Mouse (Mus musculus) granulocyte monocyte progenitor cell, adult 5-6 weeks (primary cell): ENCODE data around the gene Ssu2. TPM values are rescaled to one million over a fixed set of nuclear protein-coding genes. Genes with fewer than 3 reads are reported as not detected.

ENCODE experiments used
- ATAC-seq: replicated peaks from 2 replicates; pipeline ENCODE4 v1.8.0; 2016; ENCODE audit warnings: mild to moderate bottlenecking, moderate TSS enrichment, inconsistent platforms; ENCODE audit not compliant: poor library complexity, severe bottlenecking
- total RNA-seq, 2 experiments: library from RNA; stranded (forward) in 1 of 2; stranded (reverse) in 1 of 2; fragments of 200-712, 200-1000 nt in 1 of 2; fragments of >200 nt in 1 of 2; fragmentation: Nextera tagmentation in 1 of 2; gene quantifications; 2 replicates each; pipeline ENCODE4 v1.2.3; 2014 to 2017

The Ssu2 gene
- total RNA-seq (2014; fragmentation: Nextera tagmentation) (not detected in 2 replicates), total RNA-seq (2017) (not detected in 2 replicates)

- ATAC-seq: no peak
Observed at GRCm38 (mm10) chr6:112387947-112388346, at the start of gene Ssu2. Gene Ssu2, minus strand, starts transcription at chr6:112388023.

- no peak for ATAC-seq
Observed at GRCm38 (mm10) chr6:112426018-112426732, 38.4 kb upstream of the Ssu2 start.

DNA sequence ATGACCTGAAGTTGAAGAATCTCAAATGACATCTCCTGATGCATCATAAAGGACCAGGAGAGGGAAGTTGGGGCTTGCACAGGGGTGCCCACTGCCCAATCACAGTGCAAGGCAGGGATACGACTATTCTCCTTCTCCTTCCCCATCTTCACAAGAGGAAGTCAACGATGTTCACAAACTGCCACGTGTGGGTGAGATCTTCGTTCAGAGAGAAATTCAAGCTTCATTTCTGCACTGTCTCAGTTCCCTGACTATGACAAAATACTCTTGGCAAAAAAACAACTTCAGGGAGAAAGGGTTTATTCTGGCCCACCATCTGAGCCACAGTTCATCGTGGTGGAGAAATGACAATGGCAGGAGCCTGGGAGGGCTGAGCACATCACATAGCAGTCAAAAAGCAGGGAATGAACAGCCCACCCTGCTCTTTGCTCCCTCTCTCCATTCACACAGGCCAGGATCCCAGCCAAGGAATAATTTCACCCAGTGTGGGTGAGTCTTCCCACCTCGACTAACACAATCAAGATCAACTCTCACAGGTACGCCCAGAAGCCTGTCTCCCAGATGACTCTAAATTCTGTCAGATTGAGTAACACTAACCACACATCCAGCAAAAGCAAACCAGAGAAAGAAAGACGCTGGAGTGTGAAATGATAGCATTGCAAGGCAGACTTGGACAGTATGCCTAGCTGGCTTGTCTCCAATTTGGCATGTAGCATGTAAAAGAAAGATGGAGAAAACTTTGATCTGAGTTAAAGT is 36.1 kb upstream of the Ssu2 start:
- no peak for ATAC-seq

DNA sequence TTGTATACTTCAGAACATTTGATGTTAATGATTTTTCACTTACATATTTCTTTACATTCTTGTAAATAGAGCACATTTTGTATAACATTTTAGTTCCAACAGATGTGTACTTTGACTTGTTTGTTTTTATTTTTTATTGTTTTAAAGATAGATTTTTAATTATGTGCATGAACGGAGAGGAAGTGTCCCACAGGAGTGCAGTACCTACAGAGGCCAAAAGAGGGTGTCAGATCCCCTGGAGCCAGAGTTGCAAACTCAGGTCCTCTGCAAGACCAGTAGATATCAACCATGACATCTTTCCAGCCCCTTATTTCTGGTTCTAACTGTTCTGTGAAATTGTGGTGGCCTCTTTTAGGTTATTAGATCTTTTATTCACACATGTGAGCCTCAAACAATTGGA is 33.1 kb upstream of the Ssu2 start:
- no peak for ATAC-seq

DNA sequence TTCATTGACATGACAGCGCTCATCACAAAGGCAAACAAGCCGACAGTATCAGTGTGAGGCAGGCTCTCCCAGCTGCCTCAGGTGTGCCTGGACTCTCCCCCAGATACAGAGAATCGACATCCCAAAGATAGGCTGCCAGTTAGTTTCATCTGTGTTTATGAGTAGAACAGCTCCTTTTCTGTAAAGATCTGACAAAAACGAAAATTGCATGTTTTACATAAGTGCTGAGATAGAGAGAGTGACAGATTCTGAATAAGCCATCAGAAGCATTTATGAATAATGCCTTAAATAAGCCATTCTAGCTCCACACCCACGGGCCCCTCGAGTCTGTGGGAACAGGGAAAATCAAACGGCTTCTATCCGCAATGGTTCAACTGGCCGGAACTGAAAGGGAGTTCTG is 31.5 kb upstream of the Ssu2 start:
- no peak for ATAC-seq

GRCm38 (mm10) chr6:112404111-112404510 is 16.3 kb upstream of the Ssu2 start:
- ATAC-seq: no peak

DNA sequence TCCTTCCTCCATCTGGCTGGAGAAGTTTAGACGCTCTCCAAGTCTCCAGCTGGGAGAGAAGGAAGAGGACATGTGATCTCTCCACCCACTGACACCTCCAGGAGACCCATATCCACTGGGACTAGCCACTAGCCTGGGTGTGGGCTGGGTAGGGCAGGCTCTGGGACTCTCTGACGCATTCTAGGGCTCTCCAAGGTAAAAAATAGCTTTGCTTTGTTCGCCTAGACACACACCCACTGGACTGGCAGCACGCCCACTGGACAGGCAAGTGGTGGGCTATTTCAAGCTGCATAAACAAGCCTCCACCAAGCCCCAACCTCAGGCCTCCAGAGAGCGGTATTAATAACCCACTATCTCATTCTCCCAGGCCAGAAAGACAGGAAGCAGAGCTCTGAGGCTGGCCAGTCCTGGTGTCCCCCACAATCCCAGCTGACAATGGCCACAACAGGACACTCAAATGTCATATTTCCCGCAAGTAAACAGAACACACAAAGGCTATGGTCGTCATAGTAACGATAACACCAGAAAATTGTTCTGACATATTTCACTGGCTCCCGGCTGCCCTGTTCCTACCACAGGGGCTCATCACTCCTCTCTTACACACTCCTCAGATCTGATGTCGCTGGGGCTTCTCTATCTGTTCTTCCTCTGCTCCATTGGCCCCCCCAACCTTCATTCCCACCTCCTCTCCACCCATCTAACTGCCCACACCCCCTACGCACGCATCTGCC is 14.3 kb upstream of the Ssu2 start:
- ATAC-seq: no peak

- no peak for ATAC-seq
Observed at GRCm38 (mm10) chr6:112397351-112397750, 9.5 kb upstream of the Ssu2 start.

- ATAC-seq: no peak
Observed at GRCm38 (mm10) chr6:112396352-112396751, 8.5 kb upstream of the Ssu2 start.

DNA sequence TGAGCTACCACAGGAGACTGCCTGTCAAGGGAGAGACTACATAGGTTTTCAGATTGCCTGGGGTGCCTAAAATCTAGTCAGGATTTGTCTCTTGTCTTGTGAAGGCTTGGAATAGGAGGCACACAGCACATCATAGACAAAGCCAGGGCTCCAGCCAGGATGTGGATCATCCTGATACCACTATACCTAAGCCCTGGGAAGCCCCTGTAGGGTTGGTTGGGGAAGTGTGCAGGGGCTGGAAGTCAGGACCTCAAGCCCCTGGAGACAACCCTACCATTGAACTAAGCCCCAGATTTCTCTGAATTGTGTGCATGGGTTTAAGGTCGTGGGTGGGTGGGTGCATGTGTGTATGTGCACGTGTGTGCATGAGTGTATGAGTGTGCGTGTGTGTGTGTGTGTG is 562 bp upstream of the Ssu2 start:
- ATAC-seq: no peak

- ATAC-seq: no peak
Observed at GRCm38 (mm10) chr6:112386260-112386659, 1.6 kb downstream of the Ssu2 start.

DNA sequence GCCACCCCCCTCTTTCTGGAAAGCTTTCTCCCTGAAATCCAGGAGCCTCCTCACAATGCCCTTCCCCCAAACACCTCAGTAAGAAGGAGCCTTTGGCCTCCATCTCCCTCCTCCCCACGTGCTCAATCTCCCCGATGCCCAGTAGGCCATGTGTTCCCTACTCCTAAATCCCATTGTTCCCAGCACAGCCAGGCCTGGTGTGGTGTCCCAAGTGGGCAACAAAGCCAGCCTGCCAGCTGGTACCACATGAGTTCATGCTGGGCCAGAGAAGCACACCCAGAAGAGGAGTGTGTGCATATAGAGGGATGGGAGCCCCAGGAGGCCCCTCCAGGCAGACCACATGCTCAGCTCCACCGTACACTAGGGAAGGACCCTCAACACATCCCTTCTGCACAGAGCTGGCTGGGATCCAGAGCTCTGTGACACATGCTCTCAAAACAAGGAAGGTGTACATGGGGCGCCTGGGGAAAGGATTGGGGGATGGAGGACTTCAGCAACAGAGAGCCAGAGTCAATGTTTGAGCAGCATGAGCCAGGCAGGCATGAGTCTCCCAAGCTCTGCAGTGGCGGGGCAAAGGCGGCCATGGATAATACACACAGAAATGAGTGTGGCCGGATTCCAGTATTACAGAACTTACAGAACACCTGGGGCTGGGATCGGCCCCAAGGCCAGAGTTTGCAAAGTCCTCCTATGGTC is 4.7 kb downstream of the Ssu2 start:
- ATAC-seq: no peak

- ATAC-seq: no peak
Observed at GRCm38 (mm10) chr6:112379054-112379453, 8.8 kb downstream of the Ssu2 start.

DNA sequence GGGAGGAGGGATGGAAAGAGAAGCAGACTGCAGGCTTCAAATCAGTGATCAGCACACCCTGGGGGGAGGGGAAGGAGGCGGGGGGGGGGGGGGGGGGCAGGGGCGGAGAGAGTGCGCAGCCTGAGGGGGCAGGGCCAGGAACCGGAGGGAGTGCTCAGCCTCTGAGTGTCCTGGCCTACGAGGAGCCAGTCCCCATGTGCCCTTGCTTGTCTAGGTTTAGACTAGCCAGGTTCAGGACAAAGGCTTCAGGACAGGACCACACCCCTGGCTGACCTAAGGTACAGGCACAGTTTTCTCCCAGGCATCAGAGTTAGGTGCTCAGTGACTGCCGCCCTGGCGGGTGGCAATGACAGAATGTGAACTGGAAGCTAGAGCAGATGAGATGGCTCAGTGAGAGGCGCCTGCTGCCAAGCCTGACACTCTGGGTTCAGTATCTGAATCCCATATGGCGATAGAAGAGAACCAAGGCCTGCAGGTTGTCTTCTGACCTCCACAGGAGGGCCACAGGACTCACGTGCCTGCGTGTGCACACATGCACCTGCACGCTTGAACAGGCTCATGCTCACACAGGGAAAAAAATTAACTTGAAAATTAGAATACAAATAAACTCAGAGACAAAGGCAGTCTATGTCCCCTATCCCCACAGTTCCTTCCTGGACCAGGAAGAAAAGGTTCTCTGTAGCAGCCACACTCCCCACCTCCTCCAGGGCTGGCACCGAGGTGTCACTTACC is 12.0 kb downstream of the Ssu2 start:
- ATAC-seq: no peak

- ATAC-seq: peak; percentile 75
Observed at GRCm38 (mm10) chr6:112373886-112374585, 13.8 kb downstream of the Ssu2 start.

DNA sequence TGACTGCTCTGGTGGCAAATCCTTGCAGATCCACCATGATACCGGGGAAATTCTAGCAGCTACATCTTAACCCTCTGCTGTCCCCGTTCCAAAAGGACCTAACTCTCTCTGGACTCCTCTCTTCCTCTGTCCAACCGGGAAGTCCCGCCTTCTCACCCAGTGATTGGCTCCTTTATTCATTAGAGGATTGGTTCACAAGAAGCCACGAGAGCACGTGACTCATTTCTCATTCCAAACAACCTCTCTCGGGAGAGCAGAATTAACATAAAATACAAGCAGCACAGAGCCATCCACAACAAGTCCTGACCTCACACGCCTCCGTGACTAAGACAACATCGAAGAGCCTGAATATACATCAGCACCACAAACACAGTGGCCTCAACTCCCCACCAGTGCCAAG is 22.5 kb downstream of the Ssu2 start:
- ATAC-seq: no peak

- peak; percentile 40; the same call in 1 of the 2 replicates for ATAC-seq
Observed at GRCm38 (mm10) chr6:112364581-112364980, 23.2 kb downstream of the Ssu2 start.

GRCm38 (mm10) chr6:112362349-112362958 is 25.4 kb downstream of the Ssu2 start:
- ATAC-seq: peak; percentile 62

DNA sequence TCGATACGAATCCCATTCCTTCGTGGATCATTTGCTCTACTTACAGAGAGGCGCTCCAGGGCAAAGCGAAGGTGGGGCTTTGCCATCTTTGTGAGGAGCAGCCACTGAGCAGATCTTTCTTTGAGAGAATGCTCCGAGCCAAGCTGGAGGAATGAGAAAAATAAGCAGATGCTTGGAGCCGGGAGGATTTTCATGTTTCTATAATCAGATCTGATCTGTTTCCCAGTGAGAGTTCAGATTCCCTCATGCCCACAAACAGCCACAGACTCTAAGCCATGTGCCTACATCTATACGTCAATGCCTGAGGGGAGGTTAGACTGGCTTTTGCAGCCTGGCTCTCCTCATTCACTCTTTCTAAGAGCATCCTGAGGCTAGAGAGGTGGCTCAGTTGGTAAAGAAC is 27.1 kb downstream of the Ssu2 start:
- ATAC-seq: no peak
